Mouse (Mus musculus) layer of hippocampus, postnatal 36 days (tissue): ENCODE measurements around the gene Itih3. TPM values are rescaled to one million over a fixed set of nuclear protein-coding genes. Genes with fewer than 3 reads are reported as not detected.

ENCODE experiments used
- DNase-seq, 2 experiments: peaks; one replicate each; pipeline ENCODE4 v3.0.0; 2022
- total RNA-seq, 2 experiments: library from RNA; stranded (reverse); gene quantifications; 2 replicates each; pipeline ENCODE4 v1.2.3; 2021

The Itih3 gene
- total RNA-seq, 2 experiments from 2014 or later = 23.5 to 25.9 TPM

DNA sequence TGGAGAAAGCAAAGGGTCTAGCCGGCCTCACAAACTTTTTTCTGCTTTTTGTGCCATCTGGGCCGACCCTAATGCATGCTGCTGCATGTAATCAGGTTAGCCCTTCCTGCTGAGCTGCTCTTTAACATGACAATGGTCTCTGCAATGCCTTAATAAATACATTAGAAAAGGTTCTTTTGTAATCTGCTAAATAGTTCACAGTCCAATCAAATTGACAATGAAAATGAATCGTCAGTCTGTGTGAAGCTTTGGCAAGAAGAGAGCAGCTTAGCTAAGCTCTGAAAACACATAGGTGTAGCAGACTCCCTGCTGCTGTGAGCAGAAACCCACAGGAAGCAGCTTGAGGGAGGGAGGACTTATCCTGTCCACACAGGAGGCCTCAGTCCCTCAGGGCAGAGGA is 23.6 kb downstream of the Itih3 start:
- no peak for DNase-seq

DNA sequence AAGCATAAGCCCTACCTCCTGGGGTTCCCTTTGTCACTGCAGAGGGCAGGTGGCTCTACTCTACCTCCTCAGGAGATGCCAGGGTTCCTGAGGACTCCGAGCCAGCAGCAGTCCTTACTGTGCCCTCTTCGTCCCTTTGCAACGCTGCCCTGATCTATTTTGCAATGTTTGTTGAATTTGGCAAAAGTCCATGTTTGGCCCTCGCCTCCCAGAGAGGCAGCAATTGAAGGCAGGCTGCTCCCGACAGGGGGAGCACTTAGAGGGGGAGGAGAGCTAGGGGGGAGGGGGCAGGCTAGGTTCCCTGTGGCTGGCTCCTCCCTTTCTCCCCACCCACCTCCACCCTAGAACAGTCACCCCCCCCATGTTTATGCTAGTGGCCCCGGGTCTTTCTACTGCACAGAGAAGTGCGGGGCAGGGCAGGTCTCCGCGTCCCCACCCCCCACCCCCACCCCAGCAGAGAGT is 35.3 kb downstream of the Itih3 start:
- DNase-seq = no peak

DNA sequence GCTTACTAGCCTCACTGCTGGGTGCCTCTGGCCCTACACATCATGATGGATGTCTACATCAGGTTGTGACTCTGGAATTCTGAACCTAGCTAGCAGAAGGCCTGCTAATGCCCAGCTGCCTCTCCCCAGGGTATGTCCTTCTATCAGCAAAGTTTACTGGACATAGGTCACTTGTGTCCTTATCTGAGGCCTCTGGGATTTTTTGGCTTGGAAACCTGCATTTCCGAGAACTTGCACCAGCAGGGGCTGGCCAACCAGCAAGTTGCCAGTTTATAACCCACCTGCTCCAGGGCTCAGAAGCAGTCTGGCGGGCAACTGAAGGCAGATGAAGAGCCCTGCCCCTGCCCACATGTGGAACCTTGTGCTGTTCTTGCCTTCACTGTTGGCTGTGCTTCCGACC is 37.4 kb downstream of the Itih3 start, which contains the start of gene Itih4:
Gene Itih4, plus strand, starts transcription at position 273 of the 400 bp plus-strand sequence.
- DNase-seq = no peak

DNA sequence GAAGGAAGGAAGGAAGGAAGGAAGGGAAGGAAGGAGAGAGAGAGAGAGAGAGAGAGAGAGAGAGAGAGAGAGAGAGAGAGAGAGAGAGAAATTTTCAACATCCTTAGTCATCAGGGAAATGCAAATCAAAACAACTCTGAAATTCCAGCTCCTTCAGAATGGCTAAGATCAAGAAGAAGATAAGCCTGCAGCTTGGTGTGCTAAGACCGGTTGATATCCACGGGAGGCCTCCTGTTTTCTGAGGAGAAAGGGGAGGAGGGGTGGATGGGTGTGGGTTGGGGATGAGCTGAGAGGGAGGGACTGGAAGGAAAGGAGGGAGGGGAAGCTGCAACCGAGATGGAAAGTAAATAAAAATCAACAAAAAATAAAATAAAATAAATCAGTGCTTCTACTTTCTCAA is 38.3 kb downstream of the Itih3 start:
- DNase-seq = no peak

DNA sequence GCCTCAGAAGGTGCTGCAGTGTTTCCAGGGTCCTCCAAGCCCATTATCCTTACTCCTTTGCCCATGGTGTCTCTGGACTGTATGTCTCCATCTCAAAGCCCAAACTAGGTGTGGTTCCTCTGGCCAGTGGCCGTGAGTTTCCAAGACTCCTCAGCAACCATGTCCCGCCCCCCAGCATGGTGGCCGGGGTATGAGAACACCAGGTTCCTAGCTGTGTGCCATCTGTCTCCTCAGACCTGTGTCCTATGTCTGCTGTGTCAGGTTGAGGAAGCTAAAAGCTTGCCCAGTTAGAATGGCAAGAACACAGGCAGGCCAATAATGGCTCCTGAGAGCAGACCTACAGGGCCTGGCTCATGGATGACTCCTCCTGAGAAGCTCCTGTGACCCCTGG is 41.8 kb downstream of the Itih3 start:
- no peak for DNase-seq

DNA sequence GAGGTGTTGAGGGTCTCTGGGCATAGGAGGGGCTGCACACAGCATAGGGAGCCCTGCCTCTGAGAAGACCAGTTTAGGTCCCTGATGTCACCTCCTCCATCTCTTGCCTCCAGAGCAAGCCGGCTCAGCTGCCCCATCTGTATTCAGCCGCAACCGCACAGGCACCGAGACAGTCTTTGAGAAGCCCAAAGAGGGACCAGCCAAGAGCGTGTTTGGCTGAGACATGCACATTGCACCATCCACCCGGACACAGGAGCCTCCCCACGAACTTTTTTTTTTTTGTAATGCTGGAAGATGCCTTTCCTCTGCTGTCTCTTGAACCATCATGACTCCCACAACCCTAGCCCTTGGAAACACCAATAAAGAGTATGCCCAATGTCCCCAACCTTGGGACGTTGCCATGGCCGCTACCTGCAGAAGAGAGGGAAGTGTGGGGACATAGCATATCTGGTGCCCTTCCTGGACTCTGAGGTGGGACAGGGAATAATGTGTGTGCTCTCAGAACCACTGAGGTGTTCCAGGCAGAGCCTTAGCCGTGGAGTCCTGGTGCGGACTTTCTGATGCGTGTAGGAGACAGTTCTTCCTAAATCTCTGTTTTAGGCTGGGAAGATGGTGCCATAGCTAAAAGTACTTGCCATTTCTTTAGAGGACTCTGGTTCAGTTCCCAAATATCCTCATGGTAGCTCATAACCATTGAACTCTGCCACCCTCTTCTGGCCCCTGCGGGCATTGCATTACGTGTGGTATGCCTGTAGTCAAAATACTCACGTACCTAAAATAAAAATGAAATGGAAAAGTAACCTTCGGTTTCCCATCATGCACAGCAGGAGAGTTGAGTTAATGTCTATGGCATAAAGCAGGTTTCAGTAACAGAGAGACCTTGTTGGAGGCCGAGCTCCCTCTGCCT is 42.5 kb downstream of the Itih3 start:
- DNase-seq = no peak

DNA sequence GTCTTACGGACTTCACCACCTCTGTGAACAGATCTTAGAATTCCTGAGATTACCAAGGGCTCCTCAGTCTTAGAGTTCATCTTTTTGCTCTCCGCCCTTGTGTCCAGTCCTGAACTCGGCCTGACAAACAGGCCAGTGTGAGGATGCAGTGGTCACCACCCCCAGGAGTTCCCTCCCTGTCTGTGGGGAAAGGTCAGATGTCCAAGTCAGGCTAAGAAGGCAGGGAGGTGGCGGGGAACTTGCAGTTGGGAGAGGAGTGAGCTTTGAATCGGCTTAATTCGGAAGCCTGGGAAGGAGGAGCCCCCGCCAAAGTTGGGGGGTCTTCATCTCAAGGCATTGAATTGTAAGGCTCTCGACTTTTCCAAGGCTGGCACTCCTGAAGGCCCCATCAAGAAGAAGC is 43.3 kb downstream of the Itih3 start:
- DNase-seq = no peak

DNA sequence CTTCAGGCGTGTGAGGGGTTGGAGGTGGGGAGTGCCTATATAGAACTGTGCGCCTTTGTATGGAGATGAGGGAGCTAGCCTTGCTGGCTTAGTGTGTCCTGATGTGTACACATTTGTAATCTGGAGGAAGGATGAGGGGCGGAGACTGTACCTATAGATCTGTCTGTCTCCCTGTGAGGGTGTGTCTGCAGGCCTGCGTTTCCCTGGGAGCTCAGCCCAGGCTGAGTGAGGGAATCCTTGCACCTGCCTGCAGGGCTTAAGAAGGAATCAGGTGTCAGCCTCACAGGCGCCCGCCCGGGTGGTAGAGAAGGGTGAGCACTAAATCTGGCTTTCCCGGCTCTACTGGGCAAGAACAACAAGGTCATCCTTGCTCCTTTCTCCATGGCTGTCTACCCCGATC is 43.8 kb downstream of the Itih3 start:
- DNase-seq = no peak

DNA sequence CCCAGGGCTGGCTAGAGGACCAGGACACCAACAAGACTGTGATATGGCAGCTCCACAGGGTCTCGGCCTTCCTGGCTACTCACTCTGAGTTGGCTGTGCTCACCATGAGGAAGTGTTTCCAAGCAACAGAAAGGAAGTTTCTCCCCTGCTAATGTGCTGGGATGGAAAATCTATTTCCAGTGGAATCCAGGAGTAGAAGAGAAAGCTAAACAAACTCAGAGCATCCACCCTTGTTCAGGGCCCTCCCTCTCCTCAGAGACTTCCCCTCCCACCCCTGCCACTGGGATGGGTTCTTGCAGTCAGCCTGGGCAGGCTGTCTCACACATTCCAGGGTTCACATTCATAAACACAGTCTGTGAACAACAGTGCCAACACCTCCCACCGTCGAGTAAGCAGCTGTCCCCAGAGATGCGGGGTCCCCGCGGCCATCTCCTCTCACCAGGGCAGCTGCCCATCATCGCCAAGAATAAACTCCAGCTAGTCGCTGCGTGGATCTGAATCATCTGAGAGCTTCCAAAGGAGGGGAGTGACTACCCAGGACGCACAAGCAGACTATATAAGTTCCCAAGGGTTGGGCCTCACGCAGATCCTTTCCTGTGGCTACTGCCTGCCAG is 44.5 kb downstream of the Itih3 start, which contains the start of gene Mustn1:
Gene Mustn1, plus strand, starts transcription at position 243 of the 614 bp plus-strand sequence.
- no peak for DNase-seq

DNA sequence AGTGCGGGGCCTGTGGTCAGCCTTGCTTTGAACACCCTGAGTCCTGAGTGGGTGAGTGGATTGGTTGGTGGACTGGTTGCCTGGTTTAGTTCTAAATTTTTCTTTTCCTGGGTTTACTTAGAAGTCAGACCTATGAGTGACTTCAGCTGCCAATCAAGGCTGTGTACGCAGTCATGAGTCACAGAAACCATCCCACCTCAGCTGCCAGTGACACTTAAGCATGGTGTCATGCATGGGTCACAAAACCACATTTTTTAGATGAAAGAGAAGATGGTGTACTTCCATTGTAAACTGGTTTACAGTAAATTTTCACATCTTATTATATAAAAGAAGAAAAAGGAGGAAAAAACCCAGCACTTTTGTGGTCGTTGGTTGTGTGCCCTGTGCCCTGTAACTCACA is 45.7 kb downstream of the Itih3 start:
- DNase-seq = no peak

DNA sequence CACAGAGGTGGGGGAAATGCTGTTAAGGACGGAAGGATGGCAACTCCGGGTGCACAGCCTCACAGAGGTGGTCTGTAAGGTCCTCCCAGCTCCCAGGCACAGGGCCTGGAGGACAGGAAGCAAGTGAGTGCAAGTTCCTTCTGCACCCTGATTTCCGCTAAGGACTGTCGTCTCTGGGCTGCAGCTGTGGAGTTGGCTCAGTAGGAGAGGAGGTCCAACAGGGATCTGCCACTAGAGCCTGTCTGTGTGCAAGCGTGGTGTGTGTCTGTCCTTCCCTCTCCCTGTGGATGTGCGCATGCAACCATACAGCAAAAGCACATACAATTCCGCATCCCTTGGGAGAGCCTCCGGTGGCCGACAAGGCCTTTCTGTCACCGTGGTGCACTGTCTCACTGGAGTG is 47.1 kb downstream of the Itih3 start:
- no peak for DNase-seq

DNA sequence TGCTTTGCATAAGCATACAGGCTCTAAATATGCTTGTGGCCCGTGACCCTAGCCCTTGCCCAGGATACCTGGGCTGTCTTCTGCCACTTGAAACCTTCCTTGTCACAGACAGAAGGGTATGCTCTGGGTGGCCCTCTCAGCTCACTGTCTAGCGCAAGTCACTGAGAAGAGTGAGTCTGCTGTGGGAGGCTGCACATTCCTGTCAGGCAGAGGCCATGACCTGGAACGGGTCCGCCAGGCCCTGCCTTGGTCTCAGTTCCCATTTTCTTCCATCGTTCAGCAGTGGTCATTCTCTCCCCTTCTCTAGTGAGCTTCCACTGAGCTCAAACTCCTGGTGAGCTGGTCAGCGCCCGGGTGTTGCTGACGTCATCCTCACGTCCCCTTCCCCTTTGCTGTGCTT is 47.6 kb downstream of the Itih3 start:
- no peak for DNase-seq

DNA sequence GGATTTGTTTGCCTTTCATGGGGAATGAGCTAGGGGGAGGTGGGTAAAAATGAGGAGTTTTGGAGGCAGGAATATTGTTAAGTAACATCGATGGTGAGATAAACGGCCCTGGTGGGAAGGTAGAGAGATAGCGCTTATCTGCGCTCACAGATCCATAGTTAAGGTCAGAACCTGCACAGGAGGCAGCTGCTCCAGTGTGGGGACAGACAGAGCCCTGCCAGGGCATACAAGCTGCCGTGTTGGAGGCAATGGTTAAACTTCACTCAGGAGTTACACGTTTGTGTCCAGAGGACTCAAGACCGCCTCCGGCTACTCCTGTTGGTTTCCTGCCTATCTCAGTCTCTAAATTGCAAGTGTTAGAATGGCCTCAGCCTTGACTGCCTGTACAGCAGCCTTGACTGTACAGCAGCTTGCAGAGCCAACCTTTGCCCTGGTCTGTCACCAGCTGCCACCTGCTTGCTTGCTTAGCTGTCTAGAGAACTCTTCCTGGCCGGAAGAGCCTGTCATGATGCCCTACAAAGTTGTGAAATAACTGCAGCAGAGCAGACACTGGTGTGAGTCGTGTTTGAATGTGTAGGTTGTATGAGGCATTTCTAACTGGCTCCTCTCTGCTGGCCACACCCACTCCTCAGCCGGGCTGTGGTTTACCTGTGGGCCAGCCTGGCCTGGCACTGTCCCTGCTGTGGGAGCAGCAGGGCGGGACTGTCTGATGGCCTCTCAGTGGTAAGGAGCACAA is 48.3 kb downstream of the Itih3 start:
- no peak for DNase-seq

DNA sequence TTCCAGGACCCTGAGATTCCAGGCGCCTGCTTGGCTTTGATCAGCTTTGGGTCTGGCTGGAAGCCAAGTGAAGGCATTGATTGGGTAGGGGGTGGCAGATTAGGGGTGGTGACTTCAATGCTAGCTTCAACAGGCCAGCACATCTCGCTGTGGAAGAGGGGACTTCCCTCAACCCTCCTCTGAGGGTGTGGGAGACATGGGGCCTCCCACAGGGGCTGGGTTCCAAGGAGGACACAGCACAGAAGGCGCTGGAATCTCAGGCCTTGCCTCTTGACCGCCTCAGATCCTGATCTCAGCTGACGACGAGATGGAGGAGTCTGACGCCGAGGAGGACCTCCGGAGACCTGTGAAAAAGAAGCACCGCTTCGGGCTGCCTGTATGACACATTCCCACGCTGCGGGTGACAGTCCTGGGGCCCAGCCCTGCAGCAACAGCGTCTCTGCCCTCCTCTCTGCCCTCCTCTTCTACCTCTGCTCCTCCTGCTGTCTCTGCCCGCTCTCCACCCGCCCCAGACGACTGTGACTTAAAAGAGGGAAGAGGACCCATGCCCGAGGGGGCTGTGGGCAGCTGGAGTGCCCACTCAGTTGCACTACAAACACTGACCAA is 49.4 kb downstream of the Itih3 start:
- DNase-seq = no peak

DNA sequence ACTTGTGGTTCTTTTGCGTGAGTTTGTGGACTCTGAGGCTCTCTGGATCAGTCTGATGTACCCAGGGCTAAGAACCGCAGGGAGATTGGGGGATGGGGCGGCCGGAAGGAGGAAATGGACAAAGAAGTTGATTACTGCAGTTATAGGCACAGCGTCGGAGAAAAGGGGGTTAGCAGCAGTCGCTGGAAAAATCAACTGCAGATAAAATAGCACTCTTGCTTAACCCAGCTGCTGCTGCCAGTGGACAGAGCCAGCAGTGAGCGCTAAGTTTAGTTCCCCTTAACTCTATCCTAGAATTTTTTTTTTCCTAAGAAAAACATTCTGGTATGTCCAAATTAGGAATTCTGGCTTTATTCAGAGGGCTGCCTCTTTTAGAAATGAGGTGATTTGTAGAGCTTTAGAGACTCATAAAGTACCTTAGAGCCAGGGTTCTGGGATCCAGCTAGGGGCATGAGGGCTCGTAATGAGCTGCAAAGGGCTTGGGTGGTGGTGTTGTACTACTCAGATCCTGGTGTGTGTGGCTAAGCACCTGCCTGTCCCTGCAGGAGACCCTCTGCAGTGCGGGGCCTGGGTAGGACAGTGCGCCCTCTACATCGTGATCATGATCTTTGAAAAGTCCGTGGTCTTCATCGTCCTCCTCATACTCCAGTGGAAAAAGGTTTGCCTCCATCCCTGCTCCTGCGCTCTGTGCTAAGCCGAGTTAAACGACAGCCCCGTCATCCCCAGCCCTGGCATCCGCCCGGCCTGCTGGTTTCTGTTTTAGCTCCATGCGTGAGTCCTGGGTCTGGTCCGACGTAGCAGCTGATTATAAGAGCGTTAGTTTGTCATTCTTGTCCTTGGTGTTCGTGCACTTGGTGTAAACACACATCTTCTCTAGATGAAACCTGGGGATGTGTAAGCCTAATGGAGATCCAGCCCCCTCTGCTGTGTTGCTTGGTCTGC is 53.1 kb downstream of the Itih3 start:
- DNase-seq = no peak

DNA sequence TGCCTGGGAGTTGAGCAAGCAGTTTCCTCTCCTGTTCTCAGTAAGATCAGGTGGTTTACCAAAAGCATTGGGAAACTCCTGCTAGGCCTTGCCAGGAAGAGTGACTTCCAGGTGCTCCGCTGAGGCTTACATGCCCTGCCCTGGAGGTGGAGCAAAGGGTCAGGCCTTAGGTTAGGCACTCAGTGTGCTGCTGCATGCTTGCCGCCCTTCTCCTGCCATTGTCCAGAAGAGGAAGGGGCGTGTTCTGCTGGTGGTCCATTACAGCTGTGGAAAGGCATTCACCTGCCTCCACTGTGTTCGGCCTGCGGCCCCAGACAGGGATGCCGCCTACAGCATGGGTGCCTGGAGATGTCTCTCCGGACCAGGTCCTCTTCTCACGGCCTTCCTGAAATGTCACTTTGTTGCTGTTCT is 54.2 kb downstream of the Itih3 start:
- DNase-seq = no peak

DNA sequence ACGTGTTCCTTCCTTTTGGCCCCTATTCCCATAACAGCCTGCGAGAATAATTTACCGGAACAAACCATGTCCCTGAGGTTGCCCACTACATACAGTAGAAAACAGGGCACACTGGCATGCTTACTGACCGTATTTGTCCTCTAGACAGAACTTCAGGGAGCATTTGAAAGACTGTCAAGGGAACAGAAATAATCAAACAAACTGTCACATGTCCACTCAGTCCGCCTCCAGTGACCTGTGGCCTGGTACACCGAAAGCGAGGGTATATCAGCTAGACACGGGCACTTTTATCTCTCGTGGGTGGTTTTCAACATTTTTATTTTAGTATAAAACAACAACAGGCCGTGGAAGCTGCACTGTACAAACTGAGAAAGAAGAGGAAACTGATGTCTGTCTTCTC is 54.7 kb downstream of the Itih3 start:
- no peak for DNase-seq

DNA sequence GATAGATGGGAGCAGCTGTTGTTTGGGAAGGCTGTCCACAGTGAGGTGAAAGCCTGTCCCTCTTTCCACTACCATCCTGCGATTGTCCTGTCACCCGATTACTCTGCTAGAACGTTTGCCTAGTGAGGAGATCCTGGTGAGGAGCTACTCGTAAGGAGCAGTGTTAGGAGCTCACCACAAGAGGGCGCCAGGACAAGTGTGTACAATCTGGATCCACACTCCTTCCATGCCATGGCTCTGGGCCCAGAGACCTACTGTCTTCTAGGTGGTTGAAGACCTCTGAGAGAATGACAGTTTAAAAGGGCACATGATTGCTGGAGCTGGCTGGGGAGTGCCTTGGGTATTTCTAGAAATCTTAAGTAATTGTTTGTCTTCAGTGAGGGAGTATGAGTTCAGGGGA is 56.5 kb downstream of the Itih3 start:
- peak; percentile 45 to 59 for DNase-seq

DNA sequence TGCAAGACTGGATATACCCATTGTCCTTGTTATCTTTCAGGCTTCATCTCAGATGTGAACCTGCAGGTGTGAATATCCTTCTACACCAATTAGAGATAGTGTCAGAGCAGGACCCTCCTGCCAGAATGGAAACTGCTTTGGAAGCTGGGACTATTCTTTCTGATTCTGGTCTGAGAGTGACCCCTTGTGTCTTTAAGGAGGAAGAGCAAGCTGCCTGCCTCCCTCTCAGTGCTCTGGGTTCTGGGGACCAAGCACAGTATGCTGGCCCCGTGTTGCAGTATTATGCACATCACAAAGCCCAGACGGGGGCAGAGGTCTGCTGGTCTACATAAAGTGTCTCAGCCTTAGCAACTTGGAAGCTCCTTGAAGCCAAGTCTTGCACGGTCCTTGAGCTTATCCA is 58.2 kb downstream of the Itih3 start:
- no peak for DNase-seq

DNA sequence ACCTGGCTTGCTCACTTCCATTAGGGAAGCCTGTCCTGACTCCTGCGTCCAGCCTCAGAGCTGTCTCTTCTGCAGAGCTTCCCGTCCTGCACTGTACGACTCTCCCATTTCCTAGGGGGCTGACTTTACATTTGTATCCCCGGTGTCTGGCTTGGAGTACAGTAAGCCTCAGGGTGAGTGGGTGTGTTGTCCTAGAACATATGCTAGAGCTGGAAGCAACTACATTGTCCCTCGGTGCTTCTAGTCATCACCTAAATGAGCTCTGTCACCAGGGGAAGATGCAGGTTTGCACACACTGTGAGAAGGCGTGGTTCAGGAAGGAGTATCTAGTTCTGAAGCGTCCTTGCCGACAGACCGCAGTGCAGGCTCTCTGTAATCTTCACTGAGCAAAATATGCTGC is 61.2 kb downstream of the Itih3 start:
- DNase-seq = no peak

DNA sequence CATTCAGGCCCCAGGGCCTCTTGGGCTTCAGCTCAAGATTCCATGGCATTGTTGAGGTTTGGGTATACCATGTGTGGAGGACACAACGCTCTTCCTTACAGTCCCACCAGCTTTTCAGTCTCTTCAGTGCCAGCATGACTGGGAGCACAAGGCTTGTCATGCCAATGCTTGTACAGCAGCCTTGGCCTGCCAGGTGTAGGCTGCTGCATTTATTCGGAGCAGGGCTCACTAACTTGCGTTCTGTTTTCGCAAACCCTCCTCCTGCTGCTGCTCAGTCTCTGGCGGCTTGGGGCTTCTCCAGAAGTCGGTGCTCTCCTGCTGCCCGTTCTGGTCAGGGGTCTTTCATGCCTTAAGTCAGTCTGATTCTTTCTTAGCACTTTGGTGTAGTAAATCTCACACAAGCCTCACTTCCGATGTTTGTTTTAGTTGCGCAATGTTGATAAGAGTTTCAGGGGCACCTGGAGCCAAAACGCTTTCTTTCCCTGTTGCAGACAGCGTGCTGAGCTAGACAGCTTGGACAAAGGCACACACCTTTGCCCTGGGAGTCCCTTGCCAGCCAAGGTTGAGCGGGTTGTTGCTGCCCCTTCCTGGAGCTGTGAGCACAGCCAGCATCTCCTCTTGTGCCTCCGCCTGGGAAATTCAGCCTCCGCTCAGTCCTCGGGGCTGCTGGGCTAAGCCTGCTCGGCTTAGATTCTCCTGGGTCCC is 62.0 kb downstream of the Itih3 start:
- DNase-seq = no peak
